Mouse (Mus musculus): ENCODE measurements around the gene Sox13.

DNA sequence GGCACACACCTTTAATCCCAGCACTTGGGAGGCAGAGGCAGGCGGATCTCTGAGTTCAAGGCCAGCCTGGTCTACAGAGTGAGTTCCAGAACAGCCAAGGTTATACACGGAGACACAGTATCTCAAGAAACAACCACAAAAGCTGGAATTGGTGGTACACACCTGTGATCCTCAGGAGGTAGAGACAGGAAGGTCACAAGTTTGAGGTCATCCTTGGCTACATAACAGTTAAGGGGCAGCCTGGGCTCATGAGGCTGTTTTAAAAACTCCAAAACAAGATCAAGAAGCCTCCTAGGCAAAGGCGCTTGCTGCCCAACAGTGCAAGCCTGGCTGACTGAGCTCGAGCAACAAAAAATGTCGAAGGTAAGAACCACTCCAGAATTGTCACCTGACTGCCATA lies 27.5 kb downstream of the Sox13 start:
- TF ChIP-seq GABPA (IDR thresholded peaks at IDR 0.05; ENCODE audit: insufficient replicate concordance, low read depth, low read length), result no peak
- no peak for TF ChIP-seq CTCF (conservative IDR thresholded peaks at IDR 0.05 in 1 of 2, IDR thresholded peaks at IDR 0.05 in 1 of 2; ENCODE audit: low read depth in 2 of 2, low read length in 2 of 2)
- TF ChIP-seq MAX (IDR thresholded peaks at IDR 0.05; ENCODE audit: low read length), result no peak
- no peak for TF ChIP-seq POLR2AphosphoS2 (IDR thresholded peaks at IDR 0.05; ENCODE audit: low read depth, low read length)
- no peak for TF ChIP-seq TBP (conservative IDR thresholded peaks at IDR 0.05; ENCODE audit: low read depth, low read length)
- TF ChIP-seq E2F4 (IDR thresholded peaks at IDR 0.05; ENCODE audit: insufficient replicate concordance, low read depth, low read length), result no peak
- TF ChIP-seq EP300 (IDR thresholded peaks at IDR 0.05; ENCODE audit: low read length), result no peak
- TF ChIP-seq HCFC1 (IDR thresholded peaks at IDR 0.05; ENCODE audit: low read depth, low read length), result no peak
- TF ChIP-seq NRF1 (IDR thresholded peaks at IDR 0.05; ENCODE audit: low read depth, low read length), result no peak
- no peak for TF ChIP-seq POLR2A (IDR thresholded peaks at IDR 0.05; ENCODE audit: low read depth, low read length)
- TF ChIP-seq ELF1 (IDR thresholded peaks at IDR 0.05; ENCODE audit: low read depth, low read length), result no peak
- no peak for TF ChIP-seq SIN3A (IDR thresholded peaks at IDR 0.05; ENCODE audit: low read length)
- TF ChIP-seq CHD2 (IDR thresholded peaks at IDR 0.05; ENCODE audit: low read length), result no peak
- no peak for TF ChIP-seq USF2 (conservative IDR thresholded peaks at IDR 0.05; ENCODE audit: low read depth, low read length)

Data from CH12.LX (cell line).